Mouse (Mus musculus) testis, adult 2 months (tissue): ENCODE data around the gene AI987944. TPM values are rescaled to one million over a fixed set of nuclear protein-coding genes. Genes with fewer than 3 reads are reported as not detected.

Experiments used
- H3K27ac ChIP-seq: fragments of 200-500 bp; 2 replicates; pipeline ENCODE4 v1.5.1; 2012; ENCODE audit warnings: low read depth, low read length; ENCODE audit not compliant: control insufficient read depth, insufficient read depth
- H3K27me3 ChIP-seq: fragments of 200-500 bp; 2 replicates; pipeline ENCODE4 v1.6.1; 2012; ENCODE audit warnings: mild to moderate bottlenecking, low read length, moderate library complexity; ENCODE audit not compliant: control insufficient read depth, insufficient read depth
- H3K36me3 ChIP-seq: fragments of 200-500 bp; 2 replicates; pipeline ENCODE4 v1.6.1; 2012; ENCODE audit warnings: mild to moderate bottlenecking, low read length; ENCODE audit not compliant: control insufficient read depth, insufficient read depth
- H3K4me1 ChIP-seq: fragments of 200-500 bp; 2 replicates; pipeline ENCODE4 v1.6.1; 2012; ENCODE audit warnings: low read length; ENCODE audit not compliant: control insufficient read depth, insufficient read depth
- H3K4me3 ChIP-seq: fragments of 200-500 bp; 2 replicates; pipeline ENCODE4 v1.5.1; 2012; ENCODE audit warnings: low read depth, mild to moderate bottlenecking, low read length, moderate library complexity, mixed read lengths; ENCODE audit not compliant: control insufficient read depth
- CTCF ChIP-seq: fragments of 200-500 bp; IDR thresholded peaks from 2 replicates; pipeline ENCODE4 v1.5.1; 2012; ENCODE audit warnings: low read depth, mild to moderate bottlenecking, inconsistent platforms, low read length, moderate library complexity; ENCODE audit not compliant: control insufficient read depth, insufficient read depth, insufficient replicate concordance
- POLR2A ChIP-seq: fragments of 200-500 bp; IDR thresholded peaks from 2 replicates; pipeline ENCODE4 v1.6.1; 2012; ENCODE audit warnings: low read depth, mild to moderate bottlenecking, inconsistent platforms, low read length, moderate library complexity; ENCODE audit not compliant: control insufficient read depth
- polyA plus RNA-seq: library from polyadenylated mRNA; depleted of rRNA; stranded (reverse); fragments of >200 nt; gene quantifications from 2 replicates; pipeline ENCODE4 v1.2.3, GENCODE M21; 2012; rRNA removed

AI987944 gene
- 16.5 and 19.3 TPM in 2 replicates for polyA plus RNA-seq

DNA sequence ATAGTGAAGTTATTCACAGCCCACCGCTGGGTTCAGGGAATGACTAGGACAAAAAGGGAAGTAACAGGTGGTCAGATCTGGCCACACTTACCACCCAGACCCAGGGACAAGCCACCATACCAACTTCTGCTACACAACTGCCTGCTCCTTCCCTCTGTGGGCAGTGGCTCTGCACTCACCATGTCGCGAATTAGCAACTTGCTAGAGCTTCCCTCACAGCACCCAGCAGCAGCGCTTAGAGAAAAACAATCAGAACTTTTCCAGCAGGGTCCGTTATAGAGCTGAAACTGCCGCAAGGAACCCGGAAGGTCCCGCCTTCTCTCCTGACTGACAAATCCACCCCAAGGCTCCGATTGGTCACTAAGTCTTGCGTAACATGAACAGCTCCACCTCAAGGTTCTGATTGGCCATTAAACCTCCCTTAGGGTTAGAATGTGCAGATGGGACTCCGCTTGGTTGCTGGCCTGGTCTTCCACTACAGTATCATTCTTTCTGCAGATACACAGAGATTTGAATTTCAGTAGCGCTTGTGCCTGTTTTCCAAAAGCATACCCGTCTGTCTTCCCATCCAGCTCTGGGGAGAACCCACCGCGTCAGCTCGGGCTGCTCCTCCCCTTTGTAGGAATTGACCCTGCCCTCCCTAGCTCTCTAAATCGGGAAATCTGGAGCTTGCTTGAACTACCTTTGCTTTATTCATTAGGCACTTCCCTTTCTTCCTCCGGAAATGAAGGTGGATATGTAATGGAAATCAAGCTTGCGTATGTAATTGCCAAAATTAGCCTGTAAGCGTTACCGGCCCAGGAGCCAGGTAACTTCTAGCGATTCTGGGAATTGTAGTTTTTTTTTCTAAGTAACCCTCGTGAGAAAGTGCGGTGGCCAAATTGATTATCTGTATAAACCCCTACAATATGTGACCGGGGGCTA lies at the start of gene AI987944:
Gene AI987944 (minus strand): TSS at position 332 of the 924 bp plus-strand sequence.
- H3K27ac ChIP-seq: peak within 1 kb of the TSS; percentile 99
- TF ChIP-seq CTCF (no peak), POLR2A (peak; percentile 43; the same call in 1 of the 2 replicates)
- no peaks in the 10 kb centered on the region for H3K36me3 ChIP-seq
- H3K27me3 ChIP-seq: no peaks in the 10 kb centered on the region
- peaks cover 2% of the 10 kb centered on the region for H3K4me1 ChIP-seq
- H3K4me3 ChIP-seq: peak within 1 kb of the TSS; percentile 98

GRCm38 (mm10) chr7:41394130-41394529 lies 951 bp upstream of the AI987944 start:
- H3K4me1 ChIP-seq: peaks cover 2% of the 10 kb centered on the region
- H3K36me3 ChIP-seq: no peaks in the 10 kb centered on the region
- H3K27me3 ChIP-seq: no peaks in the 10 kb centered on the region
- TF ChIP-seq CTCF (no peak), POLR2A (no peak)
- H3K4me3 ChIP-seq: no peak overlapping the region; the same call in 1 of the 2 replicates
- no peak overlapping the region for H3K27ac ChIP-seq

Other genes with a start within 250 kb of the AI987944 start
- 3.3 and 5.8 TPM in 2 replicates for gene Gm5592, start 239.5 kb downstream of the AI987944 start, polyA plus RNA-seq
- gene Vmn2r57, start 55.3 kb upstream of the AI987944 start, polyA plus RNA-seq: 0.04 and 0.10 TPM in 2 replicates
- gene Gm20449, start 106.0 kb upstream of the AI987944 start, polyA plus RNA-seq: 0.12 and 0.23 TPM in 2 replicates
- gene AW146154, start 106.5 kb upstream of the AI987944 start, polyA plus RNA-seq: 1.0 and 1.2 TPM in 2 replicates
- gene Gm6871, start 180.3 kb upstream of the AI987944 start, polyA plus RNA-seq: 0.72 and 1.1 TPM in 2 replicates
- gene 2610021A01Rik, start 205.9 kb upstream of the AI987944 start, polyA plus RNA-seq: 6.9 and 8.0 TPM in 2 replicates
- 1.9 and 2.1 TPM in 2 replicates for gene Zfp788, start 239.8 kb upstream of the AI987944 start, polyA plus RNA-seq